Mouse (Mus musculus) erythroblast, embryonic 14.5 days (primary cell): Measurements from ENCODE around the gene Gal. TPM values are rescaled to one million over a fixed set of nuclear protein-coding genes. Genes with fewer than 3 reads are reported as not detected.

Experiments
- H3K27me3 ChIP-seq: 2 replicates; pipeline ENCODE4 v1.6.1; 2012; ENCODE audit warnings: inconsistent platforms; ENCODE audit not compliant: control insufficient read depth
- H3K36me3 ChIP-seq: 2 replicates; pipeline ENCODE4 v1.6.1; 2012; ENCODE audit warnings: mild to moderate bottlenecking, inconsistent platforms; ENCODE audit not compliant: control insufficient read depth
- H3K4me1 ChIP-seq: 2 replicates; pipeline ENCODE4 v1.6.1; 2012; ENCODE audit warnings: inconsistent platforms; ENCODE audit not compliant: control insufficient read depth
- H3K4me3 ChIP-seq: replicated peaks from 2 replicates; pipeline ENCODE3; 2012; ENCODE audit warnings: moderate library complexity, mild to moderate bottlenecking, inconsistent platforms
- H3K9me3 ChIP-seq: 2 replicates; pipeline ENCODE4 v1.6.1; 2012; ENCODE audit warnings: low read length, inconsistent platforms, mixed read lengths; ENCODE audit not compliant: control insufficient read depth
- GATA1 ChIP-seq: IDR thresholded peaks from 2 replicates; pipeline ENCODE4 v1.6.1; 2012; ENCODE audit warnings: low read length, inconsistent platforms, mixed read lengths
- TAL1 ChIP-seq: IDR thresholded peaks from 3 replicates; pipeline ENCODE4 v1.6.1; 2012; ENCODE audit warnings: low read length, inconsistent platforms, mixed read lengths
- polyA plus RNA-seq: library from polyadenylated mRNA; stranded (reverse); fragments of >175 nt; gene quantifications from 2 replicates; pipeline ENCODE4 v1.2.3, GENCODE M21; 2012

Gal gene
- polyA plus RNA-seq, 1 experiment: not detected

GRCm38 (mm10) chr19:3401504-3401903 lies 12.8 kb downstream of the Gal start:
- no peaks in the 10 kb centered on the region for H3K4me1 ChIP-seq
- no peaks in the 10 kb centered on the region for H3K9me3 ChIP-seq
- no peak for TF ChIP-seq TAL1
- TF ChIP-seq GATA1: no peak
- no peak overlapping the region for H3K4me3 ChIP-seq
- H3K36me3 ChIP-seq: no peaks in the 10 kb centered on the region
- H3K27me3 ChIP-seq: no peaks in the 10 kb centered on the region

GRCm38 (mm10) chr19:3400057-3400456 lies 14.3 kb downstream of the Gal start:
- H3K27me3 ChIP-seq: no peaks in the 10 kb centered on the region

GRCm38 (mm10) chr19:3394216-3394615 lies 20.1 kb downstream of the Gal start:
- Histone ChIP-seq H3K27me3 (no peaks in the 10 kb centered on the region), H3K9me3 (peaks cover 3% of the 10 kb centered on the region), H3K4me3 (no peak overlapping the region), H3K36me3 (no peaks in the 10 kb centered on the region), H3K4me1 (peaks cover 20% of the 10 kb centered on the region)
- TF ChIP-seq TAL1 (no peak), GATA1 (no peak)

More at GRCm38 (mm10) chr19:3400057-3400456, 14.3 kb downstream of the Gal start:
- H3K4me3 ChIP-seq: no peak overlapping the region
- no peaks in the 10 kb centered on the region for H3K9me3 ChIP-seq
- H3K36me3 ChIP-seq: no peaks in the 10 kb centered on the region
- no peak for TF ChIP-seq TAL1
- no peak for TF ChIP-seq GATA1
- no peaks in the 10 kb centered on the region for H3K4me1 ChIP-seq

- Histone ChIP-seq H3K27me3 (no peaks in the 10 kb centered on the region), H3K4me3 (no peak overlapping the region), H3K36me3 (no peaks in the 10 kb centered on the region), H3K9me3 (peaks cover 7% of the 10 kb centered on the region), H3K4me1 (peaks cover 30% of the 10 kb centered on the region)
- no peak for TF ChIP-seq GATA1
- TF ChIP-seq TAL1: peak; percentile 39; the same call in 1 of the 3 replicates
Observed at GRCm38 (mm10) chr19:3392384-3392783, 22.0 kb downstream of the Gal start.

- Histone ChIP-seq H3K27me3 (no peaks in the 10 kb centered on the region), H3K36me3 (peaks cover 3% of the 10 kb centered on the region), H3K4me1 (peaks cover 30% of the 10 kb centered on the region), H3K9me3 (peaks cover 7% of the 10 kb centered on the region), H3K4me3 (peak overlapping the region; percentile 63)
- no peak for TF ChIP-seq GATA1
- no peak for TF ChIP-seq TAL1
Observed at GRCm38 (mm10) chr19:3389089-3389488, 25.3 kb downstream of the Gal start.

- TF ChIP-seq TAL1: no peak
- TF ChIP-seq GATA1: no peak
- Histone ChIP-seq H3K4me1 (peaks cover 30% of the 10 kb centered on the region), H3K9me3 (peaks cover 7% of the 10 kb centered on the region), H3K36me3 (peaks cover 5% of the 10 kb centered on the region), H3K27me3 (no peaks in the 10 kb centered on the region), H3K4me3 (peak within 1 kb of the TSS; percentile 63)
Observed at GRCm38 (mm10) chr19:3388629-3389057, 25.7 kb downstream of the Gal start, which contains the start of gene Tesmin. Gene Tesmin, plus strand, starts transcription at chr19:3388857.

- Histone ChIP-seq H3K4me1 (peaks cover 30% of the 10 kb centered on the region), H3K36me3 (peaks cover 5% of the 10 kb centered on the region), H3K27me3 (no peaks in the 10 kb centered on the region), H3K4me3 (no peak overlapping the region), H3K9me3 (peaks cover 7% of the 10 kb centered on the region)
- TF ChIP-seq TAL1 (no peak), GATA1 (no peak)
Observed at GRCm38 (mm10) chr19:3388061-3388460, 26.3 kb downstream of the Gal start.

GRCm38 (mm10) chr19:3378614-3379013 lies 35.7 kb downstream of the Gal start:
- H3K9me3 ChIP-seq: no peaks in the 10 kb centered on the region
- TF ChIP-seq TAL1 (no peak), GATA1 (no peak)
- no peaks in the 10 kb centered on the region for H3K4me1 ChIP-seq
- peaks cover 27% of the 10 kb centered on the region for H3K36me3 ChIP-seq
- no peak overlapping the region for H3K4me3 ChIP-seq
- no peaks in the 10 kb centered on the region for H3K27me3 ChIP-seq

GRCm38 (mm10) chr19:3376966-3377715 lies 37.2 kb downstream of the Gal start:
- Histone ChIP-seq H3K4me1 (no peaks in the 10 kb centered on the region), H3K27me3 (no peaks in the 10 kb centered on the region), H3K9me3 (no peaks in the 10 kb centered on the region), H3K36me3 (peaks cover 32% of the 10 kb centered on the region), H3K4me3 (no peak overlapping the region)
- TF ChIP-seq TAL1 (no peak), GATA1 (no peak)
